Mouse (Mus musculus): ENCODE results near the gene Dpt. TPM values are rescaled to one million over a fixed set of nuclear protein-coding genes. Genes with fewer than 3 reads are reported as not detected.

The Dpt gene
- total and polyA plus RNA-seq, 3 experiments = not detected

Other genes starting within 250 kb of the Dpt start
- gene Xcl1, start 138.9 kb downstream of the Dpt start, total RNA-seq (2012; rRNA removed) = 0.68 and 1.6 TPM in 2 replicates
- 1.5 TPM in 1 of 2 replicates, not detected in the other for gene Xcl1, start 138.9 kb downstream of the Dpt start, total RNA-seq (2014; rRNA removed)
- gene Xcl1, start 138.9 kb downstream of the Dpt start, polyA plus RNA-seq (2012; ENCODE audit: insufficient read length, low read depth) = 0.46 TPM in 1 of 2 replicates, not detected in the other

Measured in CH12.LX (cell line).